Mouse (Mus musculus) olfactory bulb, adult 2 months (tissue): ENCODE results near the gene Hus1b. TPM values are rescaled to one million over a fixed set of nuclear protein-coding genes. Genes with fewer than 3 reads are reported as not detected.

Source experiments
- H3K27ac ChIP-seq: fragments of 200-500 bp; 2 replicates; pipeline ENCODE4 v1.5.1; 2012; ENCODE audit warnings: low read depth, low read length; ENCODE audit not compliant: insufficient read depth
- H3K4me1 ChIP-seq: fragments of 200-500 bp; 2 replicates; pipeline ENCODE4 v1.6.1; 2012; ENCODE audit warnings: low read length; ENCODE audit not compliant: control insufficient read depth, insufficient read depth
- H3K4me3 ChIP-seq: fragments of 200-500 bp; 2 replicates; pipeline ENCODE4 v1.5.1; 2012; ENCODE audit warnings: mild to moderate bottlenecking, low read depth, low read length, moderate library complexity; ENCODE audit not compliant: insufficient read depth
- CTCF ChIP-seq: fragments of 200-500 bp; IDR thresholded peaks from 2 replicates; pipeline ENCODE4 v1.5.1; 2012; ENCODE audit warnings: low read depth, mild to moderate bottlenecking, low read length, moderate library complexity; ENCODE audit not compliant: insufficient read depth
- POLR2A ChIP-seq: fragments of 200-500 bp; IDR thresholded peaks from 2 replicates; pipeline ENCODE4 v1.6.1; 2012; ENCODE audit warnings: mild to moderate bottlenecking, low read depth, low read length, moderate library complexity; ENCODE audit not compliant: insufficient read depth
- WGBS: fragments of 180-500 bp; shearing (Covaris S2); methylation state at CpG from one replicate; pipeline ENCODE4 v1.1.7; 2018; 5-methylcytosine and 5-hydroxymethylcytosine counted together
- polyA plus RNA-seq: library from polyadenylated mRNA; stranded (reverse); fragments of >200 nt; gene quantifications from 2 replicates; pipeline ENCODE4 v1.2.4, GENCODE M21; 2012; ENCODE audit warnings: low replicate concordance; ENCODE audit not compliant: missing spikeins, insufficient read depth, insufficient read length

The Hus1b gene
- polyA plus RNA-seq, 1 experiment, result not detected

DNA sequence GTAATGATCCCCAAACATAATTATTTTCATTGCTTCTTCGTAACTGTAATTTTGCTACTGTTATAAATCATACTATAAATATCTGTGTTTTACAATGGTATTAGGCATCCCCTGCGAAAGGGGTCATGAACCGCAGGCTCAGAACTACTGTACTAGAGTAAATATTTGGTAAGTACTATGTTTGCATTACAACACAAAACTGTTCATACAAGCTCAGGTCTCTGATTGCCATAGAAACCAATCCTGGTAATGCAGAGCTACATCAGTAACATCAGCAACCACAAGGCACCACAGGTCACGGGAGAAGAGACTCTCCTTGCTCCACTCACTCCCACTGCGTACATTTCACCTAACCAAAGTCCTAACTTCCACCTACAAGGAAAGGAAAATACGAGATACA is 23.3 kb downstream of the Hus1b start:
- Histone ChIP-seq H3K27ac (no peak overlapping the region), H3K4me3 (no peak overlapping the region), H3K4me1 (no peaks in the 10 kb centered on the region)
- TF ChIP-seq POLR2A (no peak), CTCF (no peak)
- WGBS, result 92% methylated on average over 6 of the region's 6 CpGs

DNA sequence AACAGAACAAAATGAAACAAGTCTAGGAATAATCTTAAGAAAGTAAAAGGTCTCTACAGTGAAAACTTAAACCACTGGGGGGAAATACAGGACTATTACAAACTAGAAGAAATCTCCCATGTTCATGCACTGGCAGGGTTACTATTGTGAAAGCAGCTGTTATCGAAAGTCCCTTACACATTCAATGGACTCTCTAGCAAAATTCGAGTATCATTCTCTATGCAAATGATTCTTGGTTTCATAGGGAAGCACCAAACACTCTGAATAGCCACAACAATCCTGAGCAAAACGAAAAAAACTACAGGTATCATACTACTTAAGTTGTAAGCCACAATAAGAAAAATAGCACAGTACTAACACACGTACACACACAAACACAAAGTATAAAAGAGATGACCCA is 25.6 kb downstream of the Hus1b start:
- Histone ChIP-seq H3K4me3 (no peak overlapping the region), H3K27ac (no peak overlapping the region), H3K4me1 (no peaks in the 10 kb centered on the region)
- WGBS, result 89% methylated on average over 4 of the region's 4 CpGs
- TF ChIP-seq CTCF, result no peak
- no peak for TF ChIP-seq POLR2A

DNA sequence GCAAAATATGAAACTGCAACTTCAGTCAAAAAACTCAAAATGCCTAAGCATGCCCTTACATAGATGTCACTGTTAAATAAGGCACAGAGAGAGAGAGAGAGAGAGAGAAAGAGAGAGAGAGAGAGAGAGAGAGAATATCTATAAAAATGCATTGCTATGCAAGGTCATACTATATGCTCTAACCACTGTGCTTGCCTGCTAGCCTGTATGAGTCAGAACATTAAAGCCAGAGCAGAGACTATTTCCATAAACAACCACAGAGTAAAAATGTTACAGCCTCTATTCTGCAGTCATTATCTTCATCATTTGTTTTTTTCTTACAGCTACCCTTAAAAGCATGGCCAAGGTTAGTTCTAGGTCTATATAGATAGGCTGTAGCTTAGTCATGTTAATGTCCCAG is 33.8 kb downstream of the Hus1b start:
- 0 out of 2 replicates have a peak, but pooled peaks cover 4% of the 10 kb centered on the region for H3K4me1 ChIP-seq
- no peak overlapping the region for H3K27ac ChIP-seq
- no peak overlapping the region for H3K4me3 ChIP-seq
- TF ChIP-seq POLR2A (no peak), CTCF (no peak)

DNA sequence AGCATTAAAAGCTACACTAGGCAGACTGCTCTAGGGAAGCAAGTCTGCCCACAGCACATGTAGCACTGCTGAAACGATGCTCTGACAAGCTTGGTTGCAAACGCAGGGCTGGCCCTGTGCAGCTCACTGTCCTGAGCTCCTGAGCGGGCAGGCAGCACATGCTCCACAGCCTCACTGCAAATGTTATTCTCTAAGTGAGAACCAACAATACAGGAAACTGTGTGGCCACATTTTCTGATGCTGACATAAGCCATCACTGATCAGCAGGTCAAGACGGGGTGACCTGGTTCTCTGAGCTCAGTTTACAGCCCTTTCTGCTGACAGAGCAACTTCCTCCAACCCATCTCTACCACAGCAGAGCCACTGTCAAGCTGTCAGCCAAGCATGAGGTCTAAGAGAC is 34.5 kb downstream of the Hus1b start:
- no peak for TF ChIP-seq CTCF
- TF ChIP-seq POLR2A, result no peak
- no peak overlapping the region for H3K4me3 ChIP-seq
- no peak overlapping the region for H3K27ac ChIP-seq
- 0 out of 2 replicates have a peak, but pooled peaks cover 4% of the 10 kb centered on the region for H3K4me1 ChIP-seq
- WGBS, result 30% methylated on average over 4 of the region's 4 CpGs

DNA sequence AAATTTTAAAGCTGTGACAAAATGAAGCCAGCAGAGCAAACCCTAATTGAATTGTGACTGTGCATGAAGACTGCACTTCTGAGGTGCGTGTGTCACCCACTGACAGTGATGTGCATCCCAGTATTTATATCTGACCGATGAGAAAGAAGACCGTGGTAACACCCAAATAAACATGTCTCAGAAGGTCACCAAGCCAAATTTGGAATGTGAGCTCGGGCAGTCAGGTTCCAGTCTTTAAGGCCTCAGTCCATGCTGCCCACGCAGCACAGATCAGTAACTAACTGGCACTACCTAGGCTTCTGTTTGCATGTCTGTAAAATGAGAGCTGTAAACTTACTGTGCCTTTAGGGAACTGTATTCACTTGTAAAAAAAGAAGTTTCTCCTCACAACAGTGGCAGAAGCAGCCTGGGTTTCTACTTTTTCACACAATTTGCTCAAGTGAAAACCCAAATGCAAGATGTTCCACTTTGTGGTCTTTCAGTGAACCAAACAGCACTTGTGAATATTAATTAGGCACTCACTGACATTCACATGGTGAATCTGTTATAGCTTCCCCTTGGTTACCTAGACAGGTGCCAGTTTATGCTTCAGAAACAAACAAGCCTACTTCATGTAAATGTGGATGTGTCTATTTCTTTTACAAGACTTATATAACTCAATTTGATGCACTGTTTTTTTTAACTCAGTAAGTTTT is 35.5 kb downstream of the Hus1b start:
- no peak overlapping the region for H3K27ac ChIP-seq
- no peak overlapping the region for H3K4me3 ChIP-seq
- 68% methylated on average over 5 of the region's 5 CpGs for WGBS
- H3K4me1 ChIP-seq, result 0 out of 2 replicates have a peak, but pooled peaks cover 4% of the 10 kb centered on the region
- TF ChIP-seq CTCF (no peak), POLR2A (no peak)

DNA sequence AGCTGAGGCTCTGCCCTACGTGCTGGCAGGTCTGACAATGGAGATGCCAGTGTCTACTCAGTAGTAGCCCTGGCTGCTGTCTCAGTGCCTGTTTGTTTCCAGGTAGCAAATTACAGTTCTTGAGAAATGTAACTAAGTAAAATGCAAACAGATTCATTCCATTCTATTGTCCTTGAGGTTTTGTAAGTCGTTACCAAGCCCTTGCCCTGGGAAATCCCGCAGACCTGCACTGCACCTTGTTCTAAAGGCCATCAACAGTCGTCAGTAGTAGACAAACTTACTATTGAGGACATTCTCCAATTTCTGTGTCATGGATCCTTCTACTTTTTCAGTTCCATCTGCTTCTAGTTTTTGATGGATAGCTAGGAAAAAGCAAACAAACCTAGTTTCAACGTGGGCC is 36.7 kb downstream of the Hus1b start:
- Histone ChIP-seq H3K4me1 (0 out of 2 replicates have a peak, but pooled peaks cover 4% of the 10 kb centered on the region), H3K27ac (no peak overlapping the region), H3K4me3 (no peak overlapping the region)
- WGBS, result 78% methylated on average over 5 of the region's 5 CpGs
- no peak for TF ChIP-seq POLR2A
- TF ChIP-seq CTCF, result no peak

DNA sequence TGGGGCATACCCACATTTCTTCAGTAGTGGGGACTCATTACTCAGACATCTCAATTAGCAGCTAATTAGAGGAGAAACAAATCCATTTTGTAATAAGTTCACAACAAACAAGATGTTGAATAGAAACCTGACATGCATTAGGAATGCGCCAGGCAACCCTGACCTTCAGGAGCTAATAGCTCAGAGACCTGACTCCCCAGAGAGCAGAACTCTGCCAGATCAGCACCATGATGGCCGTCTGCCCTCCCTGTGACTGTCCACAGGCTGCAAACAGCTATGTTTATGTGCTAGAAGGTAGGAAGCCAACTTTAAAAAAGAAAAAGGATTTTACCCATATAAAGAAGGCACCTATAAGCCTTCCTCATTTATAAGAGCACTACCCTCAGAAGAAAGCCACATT is 45.3 kb downstream of the Hus1b start:
- no peak overlapping the region for H3K27ac ChIP-seq

DNA sequence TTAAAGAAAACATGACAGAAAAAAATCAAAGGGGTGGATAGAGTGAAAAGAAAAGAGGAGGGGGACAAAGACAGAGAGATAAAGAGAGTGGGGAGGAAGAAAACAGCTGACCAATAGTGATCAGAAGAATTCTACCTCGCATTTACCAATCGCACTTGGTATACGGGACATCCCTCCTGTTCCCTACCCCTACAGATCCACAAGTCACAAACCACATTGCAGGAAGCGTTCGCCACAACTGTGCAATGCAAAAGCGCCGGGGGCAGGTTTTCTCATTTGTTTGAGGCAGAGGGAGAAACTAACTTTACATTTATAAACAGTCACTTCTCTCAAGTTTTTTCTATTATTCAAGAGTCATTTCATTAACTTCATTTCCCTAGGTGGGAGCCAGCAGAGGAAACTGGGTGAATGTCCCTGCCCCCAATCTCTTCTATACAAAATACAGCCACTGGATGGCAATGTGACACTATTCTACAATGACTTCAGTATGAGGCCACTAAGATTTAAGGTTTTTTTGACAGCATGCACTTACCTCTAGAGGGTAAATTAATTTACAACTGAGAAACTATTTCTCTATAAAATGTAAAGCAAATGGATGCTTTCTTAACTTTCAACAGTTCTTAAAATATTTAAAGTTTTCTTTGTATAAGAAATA is 46.0 kb downstream of the Hus1b start:
- Histone ChIP-seq H3K4me1 (0 out of 2 replicates have a peak, but pooled peaks cover 2% of the 10 kb centered on the region), H3K4me3 (no peak overlapping the region), H3K27ac (no peak overlapping the region)
- 96% methylated on average over 7 of the region's 7 CpGs for WGBS
- TF ChIP-seq POLR2A, result no peak
- TF ChIP-seq CTCF, result no peak

More for the DNA sequence above, 45.3 kb downstream of the Hus1b start:
- H3K4me1 ChIP-seq, result 0 out of 2 replicates have a peak, but pooled peaks cover 2% of the 10 kb centered on the region
- H3K4me3 ChIP-seq, result no peak overlapping the region
- WGBS, result 78% methylated on average over 2 of the region's 2 CpGs
- TF ChIP-seq POLR2A, result no peak
- no peak for TF ChIP-seq CTCF

Other genes starting within 250 kb of the Hus1b start
- not detected in 2 replicates for gene Irf4, start 198.5 kb downstream of the Hus1b start, polyA plus RNA-seq
- gene Exoc2, start 26.3 kb upstream of the Hus1b start, polyA plus RNA-seq, result not detected in 2 replicates
- gene Gm5447, start 26.4 kb upstream of the Hus1b start, polyA plus RNA-seq, result not detected in 2 replicates